Mouse (Mus musculus) heart, embryonic 15.5 days (tissue): ENCODE results near the gene Nfkbib. TPM values are rescaled to one million over a fixed set of nuclear protein-coding genes. Genes with fewer than 3 reads are reported as not detected.

Experiments used
- ATAC-seq: fragments of 200-750 bp; cut with Nextera tagmentation; replicated peaks from 2 replicates; pipeline ENCODE4 v1.8.0; 2017; ENCODE audit warnings: low read depth, moderate TSS enrichment; ENCODE audit not compliant: insufficient number of reproducible peaks, insufficient read depth, low FRiP score
- H3K27ac ChIP-seq: fragments of 300-500 bp; sonication (generic); 2 replicates; pipeline ENCODE4 v1.5.1; 2015; ENCODE audit warnings: mild to moderate bottlenecking, inconsistent platforms
- H3K27me3 ChIP-seq: fragments of 300-500 bp; sonication (generic); 2 replicates; pipeline ENCODE4 v1.6.1; 2015; ENCODE audit warnings: inconsistent platforms
- H3K36me3 ChIP-seq: fragments of 300-500 bp; sonication (generic); 2 replicates; pipeline ENCODE4 v1.6.1; 2015; ENCODE audit warnings: mild to moderate bottlenecking, inconsistent platforms
- H3K4me1 ChIP-seq: fragments of 300-500 bp; sonication (generic); replicated peaks from 2 replicates; pipeline ENCODE4 v1.6.1; 2015; ENCODE audit warnings: inconsistent platforms
- H3K4me2 ChIP-seq: fragments of 300-500 bp; sonication (generic); 2 replicates; pipeline ENCODE4 v1.6.1; 2015; ENCODE audit warnings: inconsistent platforms, mild to moderate bottlenecking, moderate library complexity
- H3K4me3 ChIP-seq: fragments of 300-500 bp; sonication (generic); 2 replicates; pipeline ENCODE4 v1.5.1; 2015; ENCODE audit warnings: mild to moderate bottlenecking, inconsistent platforms
- H3K9ac ChIP-seq: fragments of 300-500 bp; sonication (generic); 2 replicates; pipeline ENCODE4 v1.6.1; 2015; ENCODE audit warnings: mild to moderate bottlenecking, inconsistent platforms
- H3K9me3 ChIP-seq: fragments of 300-500 bp; sonication (generic); replicated peaks from 2 replicates; pipeline ENCODE4 v1.6.1; 2016; ENCODE audit warnings: inconsistent platforms
- whole genome bisulfite sequencing: fragments of 180-500 bp; shearing (Covaris S2); methylation state at CpG from one replicate; pipeline ENCODE4 v1.1.7; 2015; ENCODE audit warnings: mixed read lengths; 5-methylcytosine and 5-hydroxymethylcytosine counted together
- polyA plus RNA-seq: library from polyadenylated mRNA; unstranded; fragments of >200 nt; fragmentation: Nextera tagmentation; extraction: Ambion mirVana; gene quantifications from 2 replicates; pipeline ENCODE4 v1.2.1, GENCODE M21; 2015

The Nfkbib gene
- polyA plus RNA-seq, 1 experiment from 2014 or later = 26.6 TPM

DNA sequence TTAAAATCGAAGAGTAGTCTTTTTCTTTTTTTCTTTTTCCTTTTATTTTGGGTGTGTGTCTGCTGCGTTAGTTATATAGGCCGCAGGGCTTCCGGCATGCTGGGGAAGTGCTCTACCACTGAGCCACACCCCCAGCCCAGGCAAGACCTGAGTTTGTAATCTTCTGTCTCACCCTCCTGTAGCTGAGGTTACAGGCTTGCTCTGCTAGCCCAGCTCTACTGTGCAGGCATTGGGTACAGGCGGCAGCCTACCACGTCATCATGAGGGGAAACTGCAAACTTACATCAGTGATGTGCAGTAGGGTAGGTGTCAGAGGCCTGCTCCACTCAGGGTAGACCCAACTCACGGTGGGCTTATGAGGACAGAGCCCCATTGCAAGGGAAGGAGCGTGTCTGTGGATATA lies 13.9 kb upstream of the Nfkbib start:
- WGBS = 82% methylated on average over 8 of the region's 8 CpGs
- H3K4me2 ChIP-seq = no peak overlapping the region
- peaks cover 17% of the 10 kb centered on the region for H3K4me1 ChIP-seq
- peaks cover 13% of the 10 kb centered on the region for H3K36me3 ChIP-seq
- no peak overlapping the region for H3K4me3 ChIP-seq
- 0 out of 2 replicates have a peak overlapping the region, but pooled peaks have one; percentile 0 for H3K27ac ChIP-seq
- ATAC-seq = no peak
- no peaks in the 10 kb centered on the region for H3K9me3 ChIP-seq
- H3K9ac ChIP-seq = no peak overlapping the region
- no peaks in the 10 kb centered on the region for H3K27me3 ChIP-seq

GRCm38 (mm10) chr7:28780857-28781256 lies 13.5 kb upstream of the Nfkbib start:
- Histone ChIP-seq H3K4me1 (peaks cover 17% of the 10 kb centered on the region), H3K4me2 (no peak overlapping the region), H3K9ac (no peak overlapping the region), H3K27ac (peak overlapping the region; percentile 57), H3K27me3 (no peaks in the 10 kb centered on the region), H3K36me3 (peaks cover 13% of the 10 kb centered on the region), H3K4me3 (no peak overlapping the region), H3K9me3 (no peaks in the 10 kb centered on the region)
- WGBS = 54% methylated on average over 7 of the region's 7 CpGs
- no peak for ATAC-seq

DNA sequence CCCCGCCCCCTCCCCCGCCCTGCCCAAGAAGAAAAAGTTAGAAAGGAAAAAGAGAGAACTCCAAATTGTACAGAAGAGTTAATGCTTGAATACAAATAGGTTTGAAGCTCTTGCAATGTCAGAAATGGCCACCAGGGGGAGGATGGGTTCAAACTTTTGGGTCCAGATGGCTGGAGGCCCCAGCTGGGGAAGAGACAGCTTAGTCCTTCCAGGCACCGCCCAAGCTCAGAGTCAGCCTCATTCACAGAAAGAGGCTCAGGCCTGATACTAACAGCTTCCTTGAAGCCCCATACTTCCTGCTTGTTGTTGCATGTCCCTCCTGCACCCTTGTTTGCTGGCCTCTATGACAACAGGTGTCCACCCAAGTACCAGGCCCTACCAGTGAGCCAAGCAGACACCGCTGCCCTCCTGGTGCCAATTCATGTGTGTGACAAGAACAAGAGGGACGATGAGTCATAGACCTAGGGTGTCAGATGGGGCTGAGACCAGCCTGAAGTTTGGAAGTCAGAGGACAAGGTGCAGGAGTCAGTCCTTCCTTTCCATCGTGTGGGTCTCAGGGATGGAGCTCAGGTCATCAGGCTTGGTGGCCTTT lies 12.9 kb upstream of the Nfkbib start:
- Histone ChIP-seq H3K36me3 (peaks cover 10% of the 10 kb centered on the region; the same call in 1 of the 2 replicates), H3K4me2 (no peak overlapping the region), H3K4me3 (no peak overlapping the region), H3K27ac (peak overlapping the region; percentile 57), H3K4me1 (peaks cover 17% of the 10 kb centered on the region), H3K9ac (no peak overlapping the region), H3K27me3 (no peaks in the 10 kb centered on the region), H3K9me3 (no peaks in the 10 kb centered on the region)
- ATAC-seq = peak; percentile 20; the same call in 1 of the 2 replicates
- 42% methylated on average over 6 of the region's 6 CpGs for WGBS

- Histone ChIP-seq H3K4me2 (no peak overlapping the region), H3K9ac (no peak overlapping the region), H3K9me3 (no peaks in the 10 kb centered on the region), H3K27ac (no peak overlapping the region), H3K36me3 (peaks cover 6% of the 10 kb centered on the region; the same call in 1 of the 2 replicates), H3K4me1 (peaks cover 17% of the 10 kb centered on the region), H3K4me3 (no peak overlapping the region), H3K27me3 (no peaks in the 10 kb centered on the region)
- ATAC-seq = no peak
- 79% methylated on average over 9 of the region's 9 CpGs for WGBS
These were observed 11.5 kb upstream of the Nfkbib start for GRCm38 (mm10) chr7:28778825-28779224.

- peaks cover 5% of the 10 kb centered on the region for H3K4me1 ChIP-seq
- no peak for ATAC-seq
- H3K4me2 ChIP-seq = no peak overlapping the region
- no peak overlapping the region for H3K27ac ChIP-seq
- no peak overlapping the region for H3K9ac ChIP-seq
- no peaks in the 10 kb centered on the region for H3K9me3 ChIP-seq
- 86% methylated on average over 7 of the region's 7 CpGs for WGBS
- no peaks in the 10 kb centered on the region for H3K27me3 ChIP-seq
- no peak overlapping the region for H3K4me3 ChIP-seq
- 0 out of 2 replicates have a peak, but pooled peaks cover 4% of the 10 kb centered on the region for H3K36me3 ChIP-seq
These were observed 7.8 kb upstream of the Nfkbib start for GRCm38 (mm10) chr7:28775129-28775528.

GRCm38 (mm10) chr7:28774164-28774563 lies 6.9 kb upstream of the Nfkbib start:
- 0 out of 2 replicates have a peak, but pooled peaks cover 4% of the 10 kb centered on the region for H3K4me1 ChIP-seq
- ATAC-seq = no peak
- H3K27me3 ChIP-seq = no peaks in the 10 kb centered on the region
- no peak overlapping the region for H3K4me3 ChIP-seq
- no peak overlapping the region for H3K9ac ChIP-seq
- H3K27ac ChIP-seq = no peak overlapping the region
- no peak overlapping the region for H3K4me2 ChIP-seq
- H3K36me3 ChIP-seq = 0 out of 2 replicates have a peak, but pooled peaks cover 4% of the 10 kb centered on the region
- 82% methylated on average over 12 of the region's 12 CpGs for WGBS
- no peaks in the 10 kb centered on the region for H3K9me3 ChIP-seq

DNA sequence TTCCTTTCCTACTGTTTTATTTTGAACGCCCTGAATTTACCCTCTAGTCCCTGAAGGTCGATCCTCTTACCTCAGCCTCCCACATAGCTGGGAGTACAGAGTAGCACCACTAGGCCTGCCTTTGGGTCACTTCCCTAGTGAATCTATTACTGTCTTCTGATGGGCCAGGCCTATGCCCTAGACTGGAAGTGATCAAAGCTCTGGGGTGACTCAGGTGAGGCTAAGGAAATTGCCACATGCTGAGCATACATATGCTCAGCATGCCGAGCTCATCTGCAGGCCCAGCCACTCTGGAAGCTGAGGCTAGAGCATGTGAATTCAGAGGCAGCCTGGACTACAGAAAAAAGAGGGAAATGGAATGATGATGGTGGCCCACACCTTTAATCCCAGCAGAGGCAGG lies 5.9 kb upstream of the Nfkbib start:
- Histone ChIP-seq H3K4me1 (0 out of 2 replicates have a peak, but pooled peaks cover 4% of the 10 kb centered on the region), H3K9me3 (no peaks in the 10 kb centered on the region), H3K27me3 (no peaks in the 10 kb centered on the region), H3K4me2 (no peak overlapping the region), H3K36me3 (0 out of 2 replicates have a peak, but pooled peaks cover 4% of the 10 kb centered on the region), H3K9ac (no peak overlapping the region), H3K4me3 (no peak overlapping the region), H3K27ac (no peak overlapping the region)
- 49% methylated on average over 3 of the region's 3 CpGs for WGBS
- ATAC-seq = no peak

DNA sequence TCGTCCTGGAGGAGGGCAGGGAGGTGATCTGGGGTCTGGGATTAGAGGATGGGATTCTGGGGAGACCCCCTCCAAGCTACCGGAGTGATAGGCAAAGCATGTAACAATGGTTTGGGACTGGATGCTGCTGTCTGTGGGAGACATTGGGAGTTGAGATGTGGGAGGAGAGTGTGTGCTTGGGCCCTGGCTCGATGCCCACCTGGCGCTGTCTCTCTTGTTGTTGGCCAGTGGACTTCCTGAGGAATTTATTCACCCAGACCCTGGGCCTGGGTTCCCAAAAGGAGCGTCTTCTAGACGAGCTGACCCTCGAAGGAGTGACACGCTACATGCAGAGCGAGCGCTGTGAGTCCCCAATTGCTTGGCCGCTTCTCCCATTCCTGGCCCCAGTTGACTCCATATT lies 4.6 kb upstream of the Nfkbib start:
- peaks cover 15% of the 10 kb centered on the region for H3K4me1 ChIP-seq
- no peak for ATAC-seq
- H3K9me3 ChIP-seq = no peaks in the 10 kb centered on the region
- WGBS = 85% methylated on average over 11 of the region's 11 CpGs
- no peak overlapping the region for H3K27ac ChIP-seq
- no peak overlapping the region for H3K9ac ChIP-seq
- no peak overlapping the region for H3K4me3 ChIP-seq
- H3K36me3 ChIP-seq = no peaks in the 10 kb centered on the region
- H3K4me2 ChIP-seq = no peak overlapping the region
- H3K27me3 ChIP-seq = no peaks in the 10 kb centered on the region

DNA sequence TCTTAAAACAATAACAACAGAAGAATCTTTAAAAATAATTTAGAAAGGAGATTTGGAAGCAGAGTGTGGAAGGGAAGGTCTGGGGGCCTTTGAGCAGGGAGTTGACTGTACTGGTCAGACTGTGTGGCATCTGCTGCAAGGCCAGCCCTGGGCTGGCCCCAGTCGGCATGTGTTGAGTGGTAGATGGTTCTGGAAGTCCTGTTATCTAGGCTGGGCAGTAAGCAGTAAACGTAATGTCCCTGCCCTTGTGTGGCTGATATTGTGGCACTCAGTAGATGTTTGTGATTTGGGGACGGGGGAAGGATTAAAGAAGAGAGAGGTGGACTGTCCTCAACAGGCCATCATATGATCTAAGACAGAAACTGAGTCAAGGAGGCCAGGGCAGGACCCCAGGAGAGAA lies 3.0 kb upstream of the Nfkbib start:
- Histone ChIP-seq H3K36me3 (no peaks in the 10 kb centered on the region), H3K9me3 (no peaks in the 10 kb centered on the region), H3K9ac (no peak overlapping the region), H3K27ac (no peak overlapping the region), H3K4me3 (no peak overlapping the region), H3K4me2 (no peak overlapping the region), H3K4me1 (peaks cover 22% of the 10 kb centered on the region), H3K27me3 (no peaks in the 10 kb centered on the region)
- ATAC-seq = no peak
- 80% methylated on average over 3 of the region's 3 CpGs for WGBS

GRCm38 (mm10) chr7:28769414-28769958 lies 2.2 kb upstream of the Nfkbib start:
- peaks cover 27% of the 10 kb centered on the region for H3K4me1 ChIP-seq
- H3K9me3 ChIP-seq = no peaks in the 10 kb centered on the region
- no peak overlapping the region for H3K9ac ChIP-seq
- ATAC-seq = no peak
- H3K36me3 ChIP-seq = no peaks in the 10 kb centered on the region
- no peak overlapping the region for H3K27ac ChIP-seq
- H3K4me2 ChIP-seq = no peak overlapping the region
- H3K27me3 ChIP-seq = no peaks in the 10 kb centered on the region
- WGBS = 91% methylated on average over 9 of the region's 9 CpGs
- no peak overlapping the region for H3K4me3 ChIP-seq

GRCm38 (mm10) chr7:28766910-28767309 lies 402 bp downstream of the Nfkbib start:
- Histone ChIP-seq H3K9me3 (no peaks in the 10 kb centered on the region), H3K27me3 (no peaks in the 10 kb centered on the region), H3K4me2 (peak overlapping the region; percentile 62), H3K9ac (peak overlapping the region; percentile 68), H3K36me3 (no peaks in the 10 kb centered on the region; the same call in 1 of the 2 replicates), H3K4me1 (peaks cover 25% of the 10 kb centered on the region), H3K27ac (no peak overlapping the region), H3K4me3 (peak overlapping the region; percentile 85)
- WGBS = 5% methylated on average over 14 of the region's 14 CpGs
- ATAC-seq = no peak
